Mouse (Mus musculus): ENCODE results near the gene Mmrn2.
"Not testable (repeated sequence)": the region's sequence is repeated elsewhere in the genome, so short reads cannot be mapped to it uniquely, and the experiment has no call there.

Mmrn2 gene

GRCm38 (mm10) chr14:34402871-34403270 is 27.6 kb downstream of the Mmrn2 start:
- no peak for DNase-seq (ENCODE audit: low read depth, low spot score)

GRCm38 (mm10) chr14:34403424-34403823 is 28.2 kb downstream of the Mmrn2 start:
- DNase-seq (ENCODE audit: low read depth, low spot score), result no peak

- DNase-seq (ENCODE audit: low read depth, low spot score), result no peak
Observed at GRCm38 (mm10) chr14:34410716-34411115, 35.5 kb downstream of the Mmrn2 start.

GRCm38 (mm10) chr14:34412164-34412896 is 37.1 kb downstream of the Mmrn2 start:
- peak; percentile 8 for DNase-seq (ENCODE audit: low read depth, low spot score)

- DNase-seq (ENCODE audit: low read depth, low spot score), result not testable (repeated sequence)
Observed at GRCm38 (mm10) chr14:34416946-34417345, 41.7 kb downstream of the Mmrn2 start.

- no peak for DNase-seq (ENCODE audit: low read depth, low spot score)
Observed at GRCm38 (mm10) chr14:34417501-34417900, 42.2 kb downstream of the Mmrn2 start.

- no peak for DNase-seq (ENCODE audit: low read depth, low spot score)
Observed at GRCm38 (mm10) chr14:34421078-34421477, 45.8 kb downstream of the Mmrn2 start.

GRCm38 (mm10) chr14:34428274-34428673 is 53.0 kb downstream of the Mmrn2 start:
- DNase-seq (ENCODE audit: low read depth, low spot score), result no peak

GRCm38 (mm10) chr14:34429069-34429468 is 53.8 kb downstream of the Mmrn2 start:
- DNase-seq (ENCODE audit: low read depth, low spot score), result no peak

GRCm38 (mm10) chr14:34440526-34441066 is 65.3 kb downstream of the Mmrn2 start:
- no peak for DNase-seq (ENCODE audit: low read depth, low spot score)

- peak; percentile 6 for DNase-seq (ENCODE audit: low read depth, low spot score)
Observed at GRCm38 (mm10) chr14:34442531-34442930, 67.3 kb downstream of the Mmrn2 start.

- no peak for DNase-seq (ENCODE audit: low read depth, low spot score)
Observed at GRCm38 (mm10) chr14:34444368-34444767, 69.1 kb downstream of the Mmrn2 start.

- peak; percentile 8 for DNase-seq (ENCODE audit: low read depth, low spot score)
Observed at GRCm38 (mm10) chr14:34444924-34445323, 69.7 kb downstream of the Mmrn2 start.

GRCm38 (mm10) chr14:34445348-34445747 is 70.1 kb downstream of the Mmrn2 start:
- no peak for DNase-seq (ENCODE audit: low read depth, low spot score)

- DNase-seq (ENCODE audit: low read depth, low spot score), result no peak
Observed at GRCm38 (mm10) chr14:34446624-34447023, 71.4 kb downstream of the Mmrn2 start.

- peak; percentile 45 for DNase-seq (ENCODE audit: low read depth, low spot score)
Observed at GRCm38 (mm10) chr14:34447659-34448058, 72.4 kb downstream of the Mmrn2 start.

GRCm38 (mm10) chr14:34448398-34448797 is 73.1 kb downstream of the Mmrn2 start:
- DNase-seq (ENCODE audit: low read depth, low spot score), result peak; percentile 19

- no peak for DNase-seq (ENCODE audit: low read depth, low spot score)
Observed at GRCm38 (mm10) chr14:34449807-34450206, 74.5 kb downstream of the Mmrn2 start.

GRCm38 (mm10) chr14:34450451-34450850 is 75.2 kb downstream of the Mmrn2 start:
- no peak for DNase-seq (ENCODE audit: low read depth, low spot score)

- DNase-seq (ENCODE audit: low read depth, low spot score), result no peak
Observed at GRCm38 (mm10) chr14:34451872-34452271, 76.6 kb downstream of the Mmrn2 start.

- no peak for DNase-seq (ENCODE audit: low read depth, low spot score)
Observed at GRCm38 (mm10) chr14:34453648-34454047, 78.4 kb downstream of the Mmrn2 start.

All from telencephalon, adult 2 months (tissue).